Mouse (Mus musculus) liver, embryonic 18 days (tissue): ENCODE data around the gene Casp12. TPM values are rescaled to one million over a fixed set of nuclear protein-coding genes. Genes with fewer than 3 reads are reported as not detected.

Experiments used
- polyA plus RNA-seq: library from polyadenylated mRNA; depleted of rRNA; stranded (reverse); fragments of >200 nt; gene quantifications from 2 replicates; pipeline ENCODE4 v1.2.3, GENCODE M21; 2012; rRNA removed

Casp12 gene
- polyA plus RNA-seq = 0.85 and 0.93 TPM in 2 replicates

GRCm38 (mm10) chr9:5345291-5345898, at the start of gene Casp12:
Casp12 (plus strand) TSS chr9:5345430.

GRCm38 (mm10) chr9:5298329-5299131, 46.7 kb upstream of the Casp12 start, which contains the start of gene Casp1:
Casp1 (plus strand) TSS chr9:5298517.

GRCm38 (mm10) chr9:5308561-5308960, 36.7 kb upstream of the Casp12 start, which contains the start of gene Casp4:
Casp4 (plus strand) TSS chr9:5308828.

Other genes starting within 250 kb of the Casp12 start
- 3.1 TPM in 2 replicates for gene Casp1, start 46.9 kb upstream of the Casp12 start, polyA plus RNA-seq
- 3.4 and 3.6 TPM in 2 replicates for gene Casp4, start 36.6 kb upstream of the Casp12 start, polyA plus RNA-seq